In the genomic region with DNA sequence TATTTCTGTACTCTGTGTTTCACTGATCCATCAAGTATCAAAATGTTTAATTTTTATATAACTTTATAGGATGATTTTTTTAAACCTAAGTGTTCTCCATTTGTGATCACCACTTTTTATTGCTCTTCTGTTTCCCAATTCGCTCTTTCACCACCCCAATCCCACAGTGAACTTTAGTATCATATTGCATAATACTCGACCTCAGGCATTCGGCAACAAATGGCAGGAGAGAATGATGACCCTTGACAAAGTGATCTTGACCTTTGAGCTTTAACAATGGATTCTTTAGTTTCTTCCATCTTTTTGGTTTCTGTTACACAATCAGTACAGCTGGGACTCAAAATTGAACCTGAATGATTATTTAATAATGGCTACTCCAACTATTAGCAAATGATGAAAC, we compare ENCODE assay signal across 19 mouse cellular contexts. TPM values are rescaled to one million over a fixed set of nuclear protein-coding genes. Genes with fewer than 3 reads are reported as not detected.
A peak's percentile ranks its signal among the peaks of the same experiment; 100 is the strongest.
DNase-seq lines count a peak whose midpoint lies in the region; ATAC-seq and TF ChIP-seq lines count a peak whose summit lies in the region.
"Had no signal": no experiment of that assay in that cellular context is flagged by ENCODE, and none has a peak within 500 bp of the region (broad histone marks: within the 10 kb centered on the region; RNA-seq: fewer than 3 reads in every experiment).

No protein-coding gene starts in this region.

- H3K27ac ChIP-seq in layer of hippocampus, adult 2 months = peak overlapping the region; percentile 84
- peak overlapping the region; percentile 38; the same call in 1 of the 2 replicates for H3K27ac ChIP-seq in brown adipose tissue, adult 24 weeks (replicated peaks; ENCODE audit: low read depth, low read length)
- H3K27ac ChIP-seq: embryonic facial prominence, embryonic 13.5 days; heart, embryonic 13.5 days; kidney, postnatal 0 days; limb, embryonic 15.5 days had no signal

- peaks cover 5% of the 10 kb centered on the region; the same call in 1 of the 2 replicates for H3K4me1 ChIP-seq in brown adipose tissue, adult 24 weeks (ENCODE audit: control insufficient read depth, insufficient read depth, insufficient read length, low read length)
- H3K4me1 ChIP-seq: embryonic facial prominence, embryonic 13.5 days; heart, embryonic 13.5 days; limb, embryonic 15.5 days had no signal

- DNase-seq in layer of hippocampus, adult 2 months (ENCODE audit: low spot score in 2 of 2) = no peak
- DNase-seq in layer of hippocampus, postnatal 36 days = no peak
- peak; percentile 21 for DNase-seq in NIH3T3 (ENCODE audit: low read depth)
- no peak for DNase-seq in embryo, embryonic 10 days (ENCODE audit: low spot score)
- DNase-seq: cerebellum, adult 11 months; cerebellum, postnatal 10 days; heart, postnatal 36 days; kidney, adult 11 months; lung, embryonic 14.5 days; retina, postnatal 1 day; right cerebral cortex, postnatal 4 days; thymus, postnatal 14 days had no signal

- TF ChIP-seq CTCF in layer of hippocampus, adult 2 months (conservative IDR thresholded peaks at IDR 0.05) = no peak

- no peak overlapping the region for H3K4me3 ChIP-seq in layer of hippocampus, adult 2 months
- no peak overlapping the region for H3K4me3 ChIP-seq in brown adipose tissue, adult 24 weeks (ENCODE audit: insufficient read depth, low read depth, low read length)
- H3K4me3 ChIP-seq: embryonic facial prominence, embryonic 13.5 days; heart, embryonic 13.5 days; limb, embryonic 15.5 days had no signal

- ATAC-seq in monocyte, adult 5-6 weeks (replicated peaks; ENCODE audit: insufficient number of reproducible peaks, low FRiP score, low TSS enrichment, poor library complexity, severe bottlenecking) = peak; percentile 65
- ATAC-seq in inflammation-experienced regulatory T-cells, adult 6 months = no peak

RNA-seq across cellular contexts. Expression of gene Tank, which starts 46.1 kb away (rescaled TPM):
- 10 to 100 TPM; 24.7 to 32.7 TPM for total RNA-seq in layer of hippocampus, adult 2 months (2021)
- total RNA-seq in layer of hippocampus, postnatal 36 days (2021) = 10 to 100 TPM; 27.9 to 31.2 TPM
- 52.6 and 55.0 TPM in 2 replicates for polyA plus RNA-seq in brown adipose tissue, adult 24 weeks (2012; ENCODE audit: insufficient read depth, insufficient read length, missing spikeins)
- total RNA-seq in monocyte, adult 5-6 weeks (2017) = 112 to 165 TPM (median 154 TPM) in 3 replicates
- 100 to 1,000 TPM; 245 to 330 (median 251) TPM for polyA plus RNA-seq in inflammation-experienced regulatory T-cells, adult 6 months (2017; shearing (Covaris generic))
